Mouse (Mus musculus): ENCODE data around the gene Adh1.

Gene Adh1

GRCm38 (mm10) chr3:138241371-138241770, 19.4 kb upstream of the Adh1 start:
- DNase-seq, result no peak

- no peak for DNase-seq
Measured at GRCm38 (mm10) chr3:138242021-138242726, 18.6 kb upstream of the Adh1 start.

GRCm38 (mm10) chr3:138242933-138243332, 17.9 kb upstream of the Adh1 start:
- no peak for DNase-seq

GRCm38 (mm10) chr3:138244338-138244874, 16.4 kb upstream of the Adh1 start:
- DNase-seq, result no peak

GRCm38 (mm10) chr3:138246511-138247020, 14.2 kb upstream of the Adh1 start:
- no peak for DNase-seq

- DNase-seq, result no peak
Measured at GRCm38 (mm10) chr3:138247241-138247640, 13.6 kb upstream of the Adh1 start.

GRCm38 (mm10) chr3:138248011-138248410, 12.8 kb upstream of the Adh1 start:
- no peak for DNase-seq

- DNase-seq, result no peak
Measured at GRCm38 (mm10) chr3:138248746-138249145, 12.0 kb upstream of the Adh1 start.

GRCm38 (mm10) chr3:138251156-138251555, 9.6 kb upstream of the Adh1 start:
- DNase-seq, result no peak

GRCm38 (mm10) chr3:138254205-138254604, 6.6 kb upstream of the Adh1 start:
- DNase-seq, result no peak

- no peak for DNase-seq
Measured at GRCm38 (mm10) chr3:138255366-138255765, 5.4 kb upstream of the Adh1 start.

GRCm38 (mm10) chr3:138255780-138256550, 4.8 kb upstream of the Adh1 start:
- no peak for DNase-seq

- DNase-seq, result no peak
Measured at GRCm38 (mm10) chr3:138262568-138262967, 1.8 kb downstream of the Adh1 start.

GRCm38 (mm10) chr3:138263154-138263930, 2.6 kb downstream of the Adh1 start:
- DNase-seq, result no peak

GRCm38 (mm10) chr3:138264648-138265047, 3.9 kb downstream of the Adh1 start:
- no peak for DNase-seq

- DNase-seq, result no peak
Measured at GRCm38 (mm10) chr3:138270507-138270906, 9.7 kb downstream of the Adh1 start.

- DNase-seq, result no peak
Measured at GRCm38 (mm10) chr3:138271297-138271696, 10.5 kb downstream of the Adh1 start.

- DNase-seq, result no peak
Measured at GRCm38 (mm10) chr3:138273080-138273479, 12.3 kb downstream of the Adh1 start.

- DNase-seq, result no peak
Measured at GRCm38 (mm10) chr3:138275100-138275499, 14.3 kb downstream of the Adh1 start.

- DNase-seq, result no peak
Measured at GRCm38 (mm10) chr3:138282556-138282955, 21.8 kb downstream of the Adh1 start.

GRCm38 (mm10) chr3:138283831-138284230, 23.0 kb downstream of the Adh1 start:
- DNase-seq, result no peak

GRCm38 (mm10) chr3:138285986-138286385, 25.2 kb downstream of the Adh1 start:
- DNase-seq, result no peak

- DNase-seq, result no peak
Measured at GRCm38 (mm10) chr3:138287686-138288085, 26.9 kb downstream of the Adh1 start.

Measured in cerebellum, adult 11-12 months (tissue).